Mouse (Mus musculus) testis, adult 2 months (tissue): ENCODE results near the gene Il12rb1. TPM values are rescaled to one million over a fixed set of nuclear protein-coding genes. Genes with fewer than 3 reads are reported as not detected.

Source experiments
- H3K27ac ChIP-seq: fragments of 200-500 bp; 2 replicates; pipeline ENCODE4 v1.5.1; 2012; ENCODE audit warnings: low read depth, low read length; ENCODE audit not compliant: control insufficient read depth, insufficient read depth
- H3K27me3 ChIP-seq: fragments of 200-500 bp; 2 replicates; pipeline ENCODE4 v1.6.1; 2012; ENCODE audit warnings: mild to moderate bottlenecking, low read length, moderate library complexity; ENCODE audit not compliant: control insufficient read depth, insufficient read depth
- H3K36me3 ChIP-seq: fragments of 200-500 bp; 2 replicates; pipeline ENCODE4 v1.6.1; 2012; ENCODE audit warnings: mild to moderate bottlenecking, low read length; ENCODE audit not compliant: control insufficient read depth, insufficient read depth
- H3K4me1 ChIP-seq: fragments of 200-500 bp; 2 replicates; pipeline ENCODE4 v1.6.1; 2012; ENCODE audit warnings: low read length; ENCODE audit not compliant: control insufficient read depth, insufficient read depth
- H3K4me3 ChIP-seq: fragments of 200-500 bp; 2 replicates; pipeline ENCODE4 v1.5.1; 2012; ENCODE audit warnings: low read depth, mild to moderate bottlenecking, low read length, moderate library complexity, mixed read lengths; ENCODE audit not compliant: control insufficient read depth
- CTCF ChIP-seq: fragments of 200-500 bp; IDR thresholded peaks from 2 replicates; pipeline ENCODE4 v1.5.1; 2012; ENCODE audit warnings: low read depth, mild to moderate bottlenecking, inconsistent platforms, low read length, moderate library complexity; ENCODE audit not compliant: control insufficient read depth, insufficient read depth, insufficient replicate concordance
- POLR2A ChIP-seq: fragments of 200-500 bp; IDR thresholded peaks from 2 replicates; pipeline ENCODE4 v1.6.1; 2012; ENCODE audit warnings: low read depth, mild to moderate bottlenecking, inconsistent platforms, low read length, moderate library complexity; ENCODE audit not compliant: control insufficient read depth
- polyA plus RNA-seq: library from polyadenylated mRNA; depleted of rRNA; stranded (reverse); fragments of >200 nt; gene quantifications from 2 replicates; pipeline ENCODE4 v1.2.3, GENCODE M21; 2012

The Il12rb1 gene
- polyA plus RNA-seq, 1 experiment = 0.40 TPM

GRCm38 (mm10) chr8:70856541-70857197 is 48.4 kb downstream of the Il12rb1 start:
- no peak overlapping the region for H3K27ac ChIP-seq
- H3K4me3 ChIP-seq = peak overlapping the region; percentile 33
- no peak for TF ChIP-seq POLR2A
- TF ChIP-seq CTCF = no peak
- H3K36me3 ChIP-seq = no peaks in the 10 kb centered on the region
- no peaks in the 10 kb centered on the region for H3K27me3 ChIP-seq
- H3K4me1 ChIP-seq = peaks cover 11% of the 10 kb centered on the region

- Histone ChIP-seq H3K4me1 (peaks cover 16% of the 10 kb centered on the region), H3K27me3 (no peaks in the 10 kb centered on the region; the same call in 1 of the 2 replicates)
Measured at GRCm38 (mm10) chr8:70857516-70857915, 49.3 kb downstream of the Il12rb1 start.

GRCm38 (mm10) chr8:70862824-70863641 is 54.8 kb downstream of the Il12rb1 start, which contains the start of gene Kcnn1:
Gene Kcnn1, minus strand, starts transcription at chr8:70863258.
- Histone ChIP-seq H3K27ac (no peak within 1 kb of the TSS), H3K4me3 (peak within 1 kb of the TSS; percentile 59), H3K27me3 (peaks cover 2% of the 10 kb centered on the region), H3K4me1 (peaks cover 36% of the 10 kb centered on the region), H3K36me3 (no peaks in the 10 kb centered on the region)
- TF ChIP-seq POLR2A (no peak), CTCF (no peak)

More at GRCm38 (mm10) chr8:70857516-70857915, 49.3 kb downstream of the Il12rb1 start:
- no peak overlapping the region for H3K27ac ChIP-seq
- no peaks in the 10 kb centered on the region for H3K36me3 ChIP-seq
- H3K4me3 ChIP-seq = no peak overlapping the region
- TF ChIP-seq CTCF (no peak), POLR2A (no peak)

- TF ChIP-seq POLR2A (no peak), CTCF (no peak)
- peaks cover 2% of the 10 kb centered on the region for H3K27me3 ChIP-seq
- H3K4me3 ChIP-seq = peak overlapping the region; percentile 14
- H3K4me1 ChIP-seq = peaks cover 45% of the 10 kb centered on the region
- H3K36me3 ChIP-seq = no peaks in the 10 kb centered on the region
- H3K27ac ChIP-seq = no peak overlapping the region
Measured at GRCm38 (mm10) chr8:70863956-70864711, 55.9 kb downstream of the Il12rb1 start.

GRCm38 (mm10) chr8:70864712-70865221 is 56.5 kb downstream of the Il12rb1 start:
- Histone ChIP-seq H3K4me1 (peaks cover 45% of the 10 kb centered on the region), H3K4me3 (peak overlapping the region; percentile 83), H3K27ac (no peak overlapping the region), H3K27me3 (peaks cover 2% of the 10 kb centered on the region), H3K36me3 (no peaks in the 10 kb centered on the region)
- no peak for TF ChIP-seq CTCF
- TF ChIP-seq POLR2A = no peak

- H3K36me3 ChIP-seq = no peaks in the 10 kb centered on the region
- H3K27me3 ChIP-seq = peaks cover 2% of the 10 kb centered on the region
- peaks cover 45% of the 10 kb centered on the region for H3K4me1 ChIP-seq
- peak overlapping the region; percentile 83 for H3K4me3 ChIP-seq
- TF ChIP-seq CTCF (no peak), POLR2A (no peak)
- H3K27ac ChIP-seq = no peak overlapping the region
Measured at GRCm38 (mm10) chr8:70865350-70866000, 57.2 kb downstream of the Il12rb1 start.
